Mouse (Mus musculus) ovary, postnatal 10 days (tissue): ENCODE data around the gene C9orf72.
"Not testable (repeated sequence)": the region's sequence is repeated elsewhere in the genome, so short reads cannot be mapped to it uniquely, and the experiment has no call there.

Source experiments
- DNase-seq: peaks from one replicate; pipeline ENCODE4 v3.0.0; 2022; ENCODE audit warnings: low spot score

C9orf72 gene

GRCm38 (mm10) chr4:35225734-35226495 is at the start of gene C9orf72:
Gene C9orf72 (minus strand): TSS chr4:35226175.
- peak; percentile 91 for DNase-seq

- no peak for DNase-seq
Observed at GRCm38 (mm10) chr4:35259006-35259405, 33.0 kb upstream of the C9orf72 start.

- DNase-seq = no peak
Observed at GRCm38 (mm10) chr4:35244023-35244422, 18.0 kb upstream of the C9orf72 start.

DNA sequence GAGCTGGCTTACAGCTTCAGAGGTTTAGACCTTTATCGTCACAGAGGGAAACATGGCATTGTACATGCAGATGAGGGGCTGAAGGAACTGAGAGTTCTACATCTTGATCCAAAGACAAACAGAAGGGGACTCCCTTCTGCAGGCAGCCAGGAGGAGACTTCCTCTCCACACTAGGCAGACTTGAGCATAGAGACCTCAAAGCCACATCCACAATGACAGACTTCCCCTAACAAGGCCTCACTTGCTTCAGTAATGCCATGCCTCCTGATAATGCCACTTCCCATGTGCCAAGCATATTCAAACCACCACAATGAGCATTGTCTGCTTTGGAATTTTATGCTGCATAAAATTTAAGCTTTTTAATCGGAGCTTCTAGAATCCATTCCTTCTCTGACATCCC is 15.8 kb upstream of the C9orf72 start:
- no peak for DNase-seq

DNA sequence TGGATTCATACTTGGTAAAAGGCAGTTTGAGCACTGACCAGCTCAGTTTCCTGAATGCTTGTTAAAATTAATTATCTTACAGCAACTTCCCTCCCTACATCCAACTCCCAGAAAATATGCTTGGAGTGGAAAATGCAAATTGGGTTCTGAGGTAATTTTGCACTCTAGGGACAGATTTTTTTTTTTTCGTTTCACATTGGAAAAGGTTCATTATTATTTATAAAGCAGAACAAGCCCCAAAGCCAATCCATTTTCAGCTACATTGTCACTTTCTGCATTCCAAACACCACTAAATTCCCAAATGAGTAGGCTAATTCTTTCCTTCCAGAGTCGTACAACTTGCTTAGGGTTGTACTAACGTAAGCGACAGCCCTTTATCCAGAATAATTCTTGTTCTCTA is 12.7 kb upstream of the C9orf72 start:
- no peak for DNase-seq

DNA sequence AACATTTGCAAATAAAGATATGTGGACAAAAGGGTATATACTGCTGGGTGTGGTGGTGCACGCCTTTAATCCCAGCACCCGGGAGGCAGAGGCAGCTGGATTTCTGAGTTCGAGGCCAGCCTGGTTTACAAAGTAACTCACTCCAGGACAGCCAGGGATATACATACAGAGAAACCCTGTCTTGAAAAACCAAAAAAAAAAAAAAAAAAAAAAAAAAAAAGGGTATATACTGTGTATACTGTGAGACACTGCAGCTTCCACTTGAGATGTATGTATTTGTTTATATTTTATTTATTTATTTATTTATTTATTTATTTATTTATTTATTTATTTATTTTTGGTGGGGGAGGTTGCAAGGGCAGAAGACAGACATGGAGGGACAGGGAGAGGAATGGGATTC is 12.3 kb upstream of the C9orf72 start:
- not testable (repeated sequence) for DNase-seq

GRCm38 (mm10) chr4:35236313-35236712 is 10.3 kb upstream of the C9orf72 start:
- DNase-seq = no peak

DNA sequence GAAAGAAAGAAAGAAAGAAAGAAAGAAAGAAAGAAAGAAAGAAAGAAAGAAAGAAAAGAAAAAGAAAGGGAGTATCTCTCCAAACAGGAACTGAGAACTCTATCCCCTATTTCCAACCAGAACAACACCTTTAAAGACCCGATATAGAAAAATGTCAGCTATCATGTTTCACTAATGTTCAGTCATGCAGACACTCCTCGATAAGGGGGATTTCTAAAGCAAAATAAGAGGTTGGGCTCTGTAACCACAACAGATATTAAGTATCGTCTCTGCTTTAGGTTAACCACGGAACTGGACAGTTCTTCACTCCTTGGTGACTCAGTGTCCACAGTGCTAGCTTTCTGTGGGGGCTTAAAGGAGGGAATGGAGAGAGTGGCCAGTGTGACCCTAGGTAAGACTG is 2.3 kb upstream of the C9orf72 start:
- DNase-seq = no peak

- no peak for DNase-seq
Observed at GRCm38 (mm10) chr4:35226496-35226992, 569 bp upstream of the C9orf72 start.

- DNase-seq = peak; percentile 6
Observed at GRCm38 (mm10) chr4:35225141-35225733, 738 bp downstream of the C9orf72 start.

DNA sequence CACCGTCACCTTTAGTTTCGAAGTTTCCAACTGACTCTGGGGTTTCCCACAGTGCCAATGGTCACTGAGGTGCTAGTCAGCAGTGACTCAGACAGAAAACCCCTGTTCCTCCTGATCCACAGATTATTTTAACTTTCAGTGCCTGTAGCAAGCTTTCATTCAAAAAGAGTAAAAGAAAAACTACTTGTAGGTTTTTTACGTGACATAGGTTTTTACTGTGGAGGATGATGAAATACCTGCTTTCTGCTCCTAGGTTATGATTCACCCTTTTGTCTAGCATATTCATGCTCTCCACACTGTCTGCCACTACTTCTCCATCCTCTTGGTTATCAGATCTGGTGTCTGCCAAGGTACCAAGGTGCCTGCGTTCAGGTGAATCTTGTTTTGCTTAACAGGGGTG is 1.9 kb downstream of the C9orf72 start:
- no peak for DNase-seq

DNA sequence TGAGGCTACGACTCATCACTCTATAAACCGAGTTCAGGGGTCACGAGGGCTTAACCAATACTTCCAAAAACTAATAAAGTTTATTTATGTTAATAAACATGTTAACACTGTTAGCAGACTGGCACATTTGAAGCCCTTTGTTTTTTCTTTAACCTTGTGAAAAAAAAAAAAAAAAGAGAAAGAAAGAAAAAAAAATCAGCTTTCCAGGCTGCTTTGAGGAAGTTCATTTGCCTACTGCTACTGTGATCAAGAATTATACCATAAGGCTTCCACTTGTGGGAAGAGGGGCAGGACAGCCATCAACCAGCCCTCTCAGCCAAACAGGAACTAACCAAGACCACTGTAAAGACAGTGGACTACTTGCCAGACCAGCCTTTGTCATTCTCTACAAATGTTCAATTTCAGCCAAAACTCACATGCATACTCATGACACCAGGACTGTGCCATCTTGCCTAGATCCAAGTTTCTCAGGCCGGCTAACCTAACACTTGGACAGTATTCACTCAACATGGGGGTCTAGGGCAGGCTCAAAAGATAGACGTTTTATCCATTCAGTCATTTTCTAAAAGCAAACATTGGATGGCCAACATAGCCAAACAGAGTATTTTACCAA is 2.5 kb downstream of the C9orf72 start:
- no peak for DNase-seq

DNA sequence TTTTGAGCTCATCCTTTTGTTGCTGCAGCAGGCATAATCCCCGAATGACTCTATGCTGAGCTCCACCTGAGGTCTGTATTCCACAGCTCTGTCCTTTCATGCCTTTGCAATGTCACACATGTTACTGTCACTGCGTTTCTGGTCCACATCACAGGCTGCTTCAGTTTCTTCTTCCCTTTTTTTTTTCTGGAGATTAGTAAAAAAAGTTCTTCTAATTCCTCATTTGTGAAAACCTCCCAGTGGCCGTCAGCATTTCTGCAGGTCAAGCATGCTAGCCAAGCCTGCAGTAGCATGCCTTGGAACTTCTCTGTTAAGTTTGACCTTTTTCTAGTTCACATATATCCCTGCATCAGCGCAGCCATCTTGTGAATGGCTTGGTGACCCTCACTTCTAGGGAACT is 4.1 kb downstream of the C9orf72 start:
- no peak for DNase-seq

- no peak for DNase-seq
Observed at GRCm38 (mm10) chr4:35221131-35221530, 4.8 kb downstream of the C9orf72 start.

- DNase-seq = no peak
Observed at GRCm38 (mm10) chr4:35220108-35220731, 5.8 kb downstream of the C9orf72 start.

GRCm38 (mm10) chr4:35204659-35205058 is 21.3 kb downstream of the C9orf72 start:
- no peak for DNase-seq

DNA sequence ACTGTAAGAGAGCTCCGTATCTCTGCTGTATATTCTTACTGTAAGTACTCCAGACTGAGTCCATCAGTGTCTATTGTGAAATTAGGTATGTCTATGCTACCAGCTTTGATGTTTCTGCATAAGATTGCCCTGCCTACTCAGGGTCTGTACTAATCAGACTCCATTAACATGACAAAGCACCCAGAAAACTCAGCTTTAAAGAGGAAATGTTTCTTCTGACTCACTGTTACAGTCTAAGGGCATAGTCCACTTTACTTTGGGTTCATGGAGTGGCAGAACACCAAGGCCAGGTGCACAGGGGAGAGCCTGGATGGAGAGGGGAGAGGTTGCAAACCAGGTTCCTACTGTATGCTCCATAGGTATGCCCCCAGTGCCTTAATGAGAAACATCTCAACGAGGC is 22.3 kb downstream of the C9orf72 start:
- DNase-seq = no peak

GRCm38 (mm10) chr4:35201700-35202099 is 24.3 kb downstream of the C9orf72 start:
- no peak for DNase-seq

GRCm38 (mm10) chr4:35192725-35193124 is 33.2 kb downstream of the C9orf72 start:
- no peak for DNase-seq

DNA sequence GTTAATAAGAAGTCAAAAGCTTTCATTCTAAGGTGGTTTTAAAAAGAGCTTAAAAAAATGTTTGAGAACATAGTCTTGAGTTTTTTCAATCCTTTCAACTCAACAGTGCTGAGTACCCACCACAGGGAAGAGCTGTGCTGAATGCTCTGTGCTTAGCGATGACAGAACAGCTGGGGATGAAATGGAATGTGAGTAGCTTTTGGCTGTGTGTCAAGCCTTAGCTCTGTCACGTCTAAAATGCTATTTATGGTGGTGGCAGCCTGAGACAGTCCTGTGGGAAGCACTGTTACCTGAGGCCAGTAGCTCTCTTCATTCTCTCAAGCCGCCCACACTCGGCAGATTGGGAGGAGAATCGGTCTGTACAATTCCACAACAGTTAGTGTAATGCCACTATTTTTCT is 36.2 kb downstream of the C9orf72 start:
- no peak for DNase-seq

DNA sequence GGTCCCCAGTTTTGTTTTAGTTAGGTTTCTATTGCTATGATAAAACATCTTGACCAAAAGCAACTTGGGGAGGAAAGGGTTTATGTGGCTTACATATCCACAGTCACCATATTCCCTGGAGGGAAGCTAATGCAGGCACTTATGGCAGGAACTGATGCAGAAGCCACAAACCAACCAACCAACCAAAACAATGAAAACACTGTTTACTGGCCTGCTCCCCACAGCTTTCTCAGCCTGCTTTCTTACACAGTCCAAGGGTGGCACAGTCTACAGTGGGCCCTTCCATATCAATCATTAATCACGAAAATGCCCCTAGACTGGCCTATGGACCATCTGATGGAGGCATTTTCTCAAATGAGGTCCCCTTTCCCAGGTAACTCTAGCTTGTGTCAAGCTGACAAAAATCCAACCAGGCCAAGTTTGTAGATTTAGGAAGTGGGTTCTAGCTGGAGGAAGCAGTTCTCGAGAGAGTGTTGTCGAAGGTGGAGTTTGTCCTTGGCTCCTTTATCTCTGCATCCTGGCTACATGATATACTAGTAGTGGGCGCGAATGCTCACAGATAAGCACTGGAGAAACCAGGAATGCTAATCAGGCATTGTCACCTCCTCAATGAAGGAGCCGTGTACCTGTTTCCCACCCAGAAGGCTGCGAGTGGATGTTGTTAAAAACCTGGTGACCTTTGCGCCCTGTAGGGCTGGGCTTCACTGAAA is 38.2 kb downstream of the C9orf72 start:
- no peak for DNase-seq
